Mouse (Mus musculus) forebrain, embryonic 15.5 days (tissue): ENCODE measurements around the gene Sh2d3c. TPM values are rescaled to one million over a fixed set of nuclear protein-coding genes. Genes with fewer than 3 reads are reported as not detected.

Experiments
- ATAC-seq: fragments of 200-750 bp; cut with Nextera tagmentation; replicated peaks from 2 replicates; pipeline ENCODE4 v1.8.0; 2017; ENCODE audit warnings: mild to moderate bottlenecking, moderate TSS enrichment, moderate library complexity
- H3K27ac ChIP-seq: fragments of 300-500 bp; sonication (generic); replicated peaks from 2 replicates; pipeline ENCODE4 v1.5.1; 2015; ENCODE audit warnings: mild to moderate bottlenecking, inconsistent platforms
- H3K27me3 ChIP-seq: fragments of 300-500 bp; sonication (generic); 2 replicates; pipeline ENCODE4 v1.6.1; 2015; ENCODE audit warnings: inconsistent platforms
- H3K36me3 ChIP-seq: fragments of 300-500 bp; sonication (generic); 2 replicates; pipeline ENCODE4 v1.6.1; 2015; ENCODE audit warnings: mild to moderate bottlenecking, inconsistent platforms
- H3K4me1 ChIP-seq: fragments of 300-500 bp; sonication (generic); 2 replicates; pipeline ENCODE4 v1.6.1; 2015; ENCODE audit warnings: inconsistent platforms
- H3K4me2 ChIP-seq: fragments of 300-500 bp; sonication (generic); replicated peaks from 2 replicates; pipeline ENCODE4 v1.6.1; 2015; ENCODE audit warnings: mild to moderate bottlenecking, inconsistent platforms
- H3K4me3 ChIP-seq: fragments of 300-500 bp; sonication (generic); 2 replicates; pipeline ENCODE4 v1.5.1; 2015; ENCODE audit warnings: mild to moderate bottlenecking, inconsistent platforms
- H3K9ac ChIP-seq: fragments of 300-500 bp; sonication (generic); replicated peaks from 2 replicates; pipeline ENCODE4 v1.6.1; 2015; ENCODE audit warnings: mild to moderate bottlenecking, inconsistent platforms
- H3K9me3 ChIP-seq: fragments of 300-500 bp; sonication (generic); 2 replicates; pipeline ENCODE4 v1.6.1; 2016; ENCODE audit warnings: inconsistent platforms
- WGBS: fragments of 180-500 bp; shearing (Covaris S2); methylation state at CpG from one replicate; pipeline ENCODE4 v1.1.7; 2015; ENCODE audit warnings: mixed read lengths; 5-methylcytosine and 5-hydroxymethylcytosine counted together
- polyA plus RNA-seq: library from polyadenylated mRNA; unstranded; fragments of >200 nt; fragmentation: Nextera tagmentation; extraction: Ambion mirVana; gene quantifications from 2 replicates; pipeline ENCODE4 v1.2.1, GENCODE M21; 2015

Gene Sh2d3c
- polyA plus RNA-seq, 1 experiment from 2014 or later, result 39.7 TPM

GRCm38 (mm10) chr2:32714117-32714986, 6.5 kb upstream of the Sh2d3c start:
- 67% methylated on average over 11 of the region's 11 CpGs for WGBS
- H3K9ac ChIP-seq, result peak overlapping the region; percentile 92; the same call in 1 of the 2 replicates

GRCm38 (mm10) chr2:32714987-32715425, 5.8 kb upstream of the Sh2d3c start:
- no peak for ATAC-seq
- 78% methylated on average over 4 of the region's 4 CpGs for WGBS

More at GRCm38 (mm10) chr2:32714117-32714986, 6.5 kb upstream of the Sh2d3c start:
- no peak overlapping the region for H3K4me3 ChIP-seq
- no peaks in the 10 kb centered on the region for H3K27me3 ChIP-seq
- H3K4me2 ChIP-seq, result peak overlapping the region; percentile 96; the same call in 1 of the 2 replicates
- no peak for ATAC-seq
- H3K27ac ChIP-seq, result peak overlapping the region; percentile 100
- peaks cover 25% of the 10 kb centered on the region for H3K4me1 ChIP-seq
- no peaks in the 10 kb centered on the region for H3K9me3 ChIP-seq
- H3K36me3 ChIP-seq, result peaks cover 14% of the 10 kb centered on the region

GRCm38 (mm10) chr2:32718761-32719160, 2.1 kb upstream of the Sh2d3c start:
- Histone ChIP-seq H3K4me2 (no peak overlapping the region), H3K9me3 (no peaks in the 10 kb centered on the region), H3K4me3 (no peak overlapping the region), H3K27ac (0 out of 2 replicates have a peak overlapping the region, but pooled peaks have one; percentile 11), H3K4me1 (peaks cover 13% of the 10 kb centered on the region), H3K36me3 (no peaks in the 10 kb centered on the region), H3K9ac (no peak overlapping the region), H3K27me3 (no peaks in the 10 kb centered on the region)
- 28% methylated on average over 9 of the region's 9 CpGs for WGBS
- ATAC-seq, result peak; percentile 30; the same call in 1 of the 2 replicates

More at GRCm38 (mm10) chr2:32714987-32715425, 5.8 kb upstream of the Sh2d3c start:
- no peak overlapping the region for H3K4me2 ChIP-seq
- H3K4me1 ChIP-seq, result peaks cover 25% of the 10 kb centered on the region
- no peak overlapping the region for H3K4me3 ChIP-seq
- no peak overlapping the region for H3K9ac ChIP-seq
- no peaks in the 10 kb centered on the region for H3K9me3 ChIP-seq
- no peak overlapping the region for H3K27ac ChIP-seq
- peaks cover 7% of the 10 kb centered on the region for H3K36me3 ChIP-seq
- no peaks in the 10 kb centered on the region for H3K27me3 ChIP-seq

GRCm38 (mm10) chr2:32720053-32720452, 802 bp upstream of the Sh2d3c start:
- no peak for ATAC-seq
- Histone ChIP-seq H3K9ac (no peak overlapping the region), H3K9me3 (no peaks in the 10 kb centered on the region), H3K4me1 (0 out of 2 replicates have a peak, but pooled peaks cover 7% of the 10 kb centered on the region), H3K36me3 (no peaks in the 10 kb centered on the region), H3K27me3 (no peaks in the 10 kb centered on the region), H3K4me2 (no peak overlapping the region), H3K27ac (no peak overlapping the region), H3K4me3 (no peak overlapping the region)
- 94% methylated on average over 3 of the region's 3 CpGs for WGBS

- Histone ChIP-seq H3K4me2 (no peak overlapping the region), H3K36me3 (no peaks in the 10 kb centered on the region), H3K27me3 (no peaks in the 10 kb centered on the region), H3K9me3 (no peaks in the 10 kb centered on the region), H3K9ac (no peak overlapping the region), H3K27ac (no peak overlapping the region), H3K4me1 (peaks cover 8% of the 10 kb centered on the region), H3K4me3 (no peak overlapping the region)
- 66% methylated on average over 6 of the region's 6 CpGs for WGBS
- no peak for ATAC-seq
These were observed 1.2 kb downstream of the Sh2d3c start for GRCm38 (mm10) chr2:32722046-32722445.

- H3K36me3 ChIP-seq, result no peaks in the 10 kb centered on the region
- ATAC-seq, result no peak
- WGBS, result 75% methylated on average over 3 of the region's 3 CpGs
- H3K27ac ChIP-seq, result no peak overlapping the region
- H3K9me3 ChIP-seq, result no peaks in the 10 kb centered on the region
- peaks cover 10% of the 10 kb centered on the region for H3K4me1 ChIP-seq
- H3K9ac ChIP-seq, result no peak overlapping the region
- H3K4me3 ChIP-seq, result no peak overlapping the region
- no peak overlapping the region for H3K4me2 ChIP-seq
- H3K27me3 ChIP-seq, result no peaks in the 10 kb centered on the region
These were observed 1.7 kb downstream of the Sh2d3c start for GRCm38 (mm10) chr2:32722581-32722980.

GRCm38 (mm10) chr2:32724149-32724548, 3.3 kb downstream of the Sh2d3c start:
- no peaks in the 10 kb centered on the region for H3K27me3 ChIP-seq
- H3K4me2 ChIP-seq, result no peak overlapping the region
- ATAC-seq, result no peak
- H3K9me3 ChIP-seq, result no peaks in the 10 kb centered on the region
- peaks cover 7% of the 10 kb centered on the region for H3K4me1 ChIP-seq
- no peak overlapping the region for H3K9ac ChIP-seq
- no peaks in the 10 kb centered on the region for H3K36me3 ChIP-seq
- no peak overlapping the region for H3K4me3 ChIP-seq
- H3K27ac ChIP-seq, result no peak overlapping the region
- WGBS, result 74% methylated on average over 4 of the region's 4 CpGs

- WGBS, result 82% methylated on average over 16 of the region's 16 CpGs
- no peak for ATAC-seq
- H3K36me3 ChIP-seq, result no peaks in the 10 kb centered on the region
These were observed 4.3 kb downstream of the Sh2d3c start for GRCm38 (mm10) chr2:32724832-32725790.

GRCm38 (mm10) chr2:32727435-32727834, 6.6 kb downstream of the Sh2d3c start:
- Histone ChIP-seq H3K27ac (no peak overlapping the region), H3K36me3 (no peaks in the 10 kb centered on the region), H3K4me1 (peaks cover 4% of the 10 kb centered on the region), H3K9me3 (no peaks in the 10 kb centered on the region), H3K27me3 (no peaks in the 10 kb centered on the region), H3K4me3 (peak overlapping the region; percentile 31), H3K9ac (peak overlapping the region; percentile 29; the same call in 1 of the 2 replicates), H3K4me2 (peak overlapping the region; percentile 46)
- ATAC-seq, result peak; percentile 97
- WGBS, result under 1% methylated on average over 16 of the region's 16 CpGs

More at GRCm38 (mm10) chr2:32724832-32725790, 4.3 kb downstream of the Sh2d3c start:
- no peak overlapping the region for H3K4me3 ChIP-seq
- H3K4me1 ChIP-seq, result peaks cover 7% of the 10 kb centered on the region
- no peak overlapping the region for H3K4me2 ChIP-seq
- H3K27ac ChIP-seq, result no peak overlapping the region
- no peaks in the 10 kb centered on the region for H3K9me3 ChIP-seq
- no peaks in the 10 kb centered on the region for H3K27me3 ChIP-seq
- no peak overlapping the region for H3K9ac ChIP-seq

- Histone ChIP-seq H3K27me3 (no peaks in the 10 kb centered on the region), H3K36me3 (no peaks in the 10 kb centered on the region), H3K4me3 (0 out of 2 replicates have a peak overlapping the region, but pooled peaks have one; percentile 9), H3K9me3 (no peaks in the 10 kb centered on the region), H3K9ac (0 out of 2 replicates have a peak overlapping the region, but pooled peaks have one; percentile 7), H3K4me1 (peaks cover 4% of the 10 kb centered on the region), H3K27ac (no peak overlapping the region), H3K4me2 (no peak overlapping the region)
- WGBS, result 61% methylated on average over 7 of the region's 7 CpGs
- ATAC-seq, result no peak
These were observed 7.6 kb downstream of the Sh2d3c start for GRCm38 (mm10) chr2:32728463-32728862.

- H3K9ac ChIP-seq, result no peak overlapping the region
- H3K36me3 ChIP-seq, result no peaks in the 10 kb centered on the region
- H3K4me1 ChIP-seq, result peaks cover 4% of the 10 kb centered on the region
- no peaks in the 10 kb centered on the region for H3K9me3 ChIP-seq
- ATAC-seq, result no peak
- no peak overlapping the region for H3K4me2 ChIP-seq
- no peak overlapping the region for H3K27ac ChIP-seq
- H3K27me3 ChIP-seq, result no peaks in the 10 kb centered on the region
- H3K4me3 ChIP-seq, result no peak overlapping the region
- 88% methylated on average over 4 of the region's 4 CpGs for WGBS
These were observed 8.7 kb downstream of the Sh2d3c start for GRCm38 (mm10) chr2:32729547-32729946.
